In genomic region chrX:165326939-165327698, GRCm38 (mm10) we compare ENCODE assay signal across 10 mouse cellular contexts. TPM values are rescaled to one million over a fixed set of nuclear protein-coding genes. Genes with fewer than 3 reads are reported as not detected.
DNase-seq lines count a peak whose midpoint lies in the region; ATAC-seq and TF ChIP-seq lines count a peak whose summit lies in the region.
"Had no signal": no experiment of that assay in that cellular context is flagged by ENCODE, and none has a peak within 500 bp of the region (broad histone marks: within the 10 kb centered on the region; RNA-seq: fewer than 3 reads in every experiment).

TSS of gene Glra2 (minus strand) at chrX:165327393.

- 19% methylated on average over 12 of the region's 12 CpGs for WGBS in forebrain, embryonic 10.5 days
- WGBS in kidney, postnatal 0 days, result 21% methylated on average over 12 of the region's 12 CpGs
- 16% methylated on average over 12 of the region's 12 CpGs for WGBS in midbrain, embryonic 13.5 days

- intact Hi-C loops in left cerebral cortex, adult 2 months (cut with DNase I), result loop anchor here (2.0 to 5.0 kb wide), 3 partner anchors 135 to 820 kb away; no protein-coding TSS in a partner anchor

- peak; percentile 10 to 11 for DNase-seq in left cerebral cortex, adult 2 months (ENCODE audit: extremely low spot score in 1 of 2, low spot score in 2 of 2)
- no peak for DNase-seq in left cerebral cortex, adult 9 months (ENCODE audit: low spot score in 2 of 2)
- DNase-seq in adrenal gland, postnatal 36 days, result peak; percentile 6 to 25
- DNase-seq in forebrain, embryonic 10.5 days (ENCODE audit: extremely low spot score, low spot score), result peak; percentile 25
- DNase-seq in kidney, postnatal 0 days (ENCODE audit: low spot score), result peak; percentile 65
- no peak for DNase-seq in spleen, postnatal 14 days (ENCODE audit: low spot score in 2 of 2)

- H3K4me1 ChIP-seq in forebrain, embryonic 10.5 days, result no peaks in the 10 kb centered on the region
- H3K4me1 ChIP-seq in kidney, postnatal 0 days (replicated peaks; ENCODE audit: insufficient read depth, low read length), result no peaks in the 10 kb centered on the region
- H3K4me1 ChIP-seq in midbrain, embryonic 13.5 days (replicated peaks), result no peaks in the 10 kb centered on the region

- H3K9ac ChIP-seq in kidney, postnatal 0 days (ENCODE audit: low read depth, low read length), result no peak within 1 kb of the TSS
- peak within 1 kb of the TSS; percentile 39 for H3K9ac ChIP-seq in midbrain, embryonic 13.5 days (replicated peaks)

- H3K27ac ChIP-seq in left cerebral cortex, adult 2 months, result no peak within 1 kb of the TSS
- H3K27ac ChIP-seq in forebrain, embryonic 10.5 days, result no peak within 1 kb of the TSS
- no peak within 1 kb of the TSS for H3K27ac ChIP-seq in kidney, postnatal 0 days
- H3K27ac ChIP-seq in midbrain, embryonic 13.5 days, result peak within 1 kb of the TSS; percentile 35

- peak within 1 kb of the TSS; percentile 30 for H3K4me2 ChIP-seq in kidney, postnatal 0 days (ENCODE audit: low read length)
- peak within 1 kb of the TSS; percentile 56 for H3K4me2 ChIP-seq in midbrain, embryonic 13.5 days (replicated peaks)

- peaks cover 20% of the 10 kb centered on the region for H3K27me3 ChIP-seq in forebrain, embryonic 10.5 days (ENCODE audit: poor library complexity, severe bottlenecking)
- no peaks in the 10 kb centered on the region for H3K27me3 ChIP-seq in kidney, postnatal 0 days (ENCODE audit: insufficient read depth, low read length)
- no peaks in the 10 kb centered on the region for H3K27me3 ChIP-seq in midbrain, embryonic 13.5 days

- H3K4me3 ChIP-seq in left cerebral cortex, adult 2 months, result peak within 1 kb of the TSS; percentile 41
- H3K4me3 ChIP-seq in forebrain, embryonic 10.5 days, result peak within 1 kb of the TSS; percentile 39
- H3K4me3 ChIP-seq in kidney, postnatal 0 days (replicated peaks; ENCODE audit: low read depth, low read length), result no peak within 1 kb of the TSS
- H3K4me3 ChIP-seq in midbrain, embryonic 13.5 days (replicated peaks), result peak within 1 kb of the TSS; percentile 35
- H3K4me3 ChIP-seq: erythroblast, embryonic 14.5 days had no signal

- H3K9me3 ChIP-seq in forebrain, embryonic 10.5 days, result no peaks in the 10 kb centered on the region
- no peaks in the 10 kb centered on the region for H3K9me3 ChIP-seq in kidney, postnatal 0 days (replicated peaks; ENCODE audit: low read length)
- no peaks in the 10 kb centered on the region for H3K9me3 ChIP-seq in midbrain, embryonic 13.5 days

- TF ChIP-seq CTCF in left cerebral cortex, adult 2 months (IDR thresholded peaks at IDR 0.05), result no peak
- no peak for TF ChIP-seq CTCF in kidney, postnatal 0 days (IDR thresholded peaks at IDR 0.05; ENCODE audit: low read depth)

- no peaks in the 10 kb centered on the region for H3K36me3 ChIP-seq in forebrain, embryonic 10.5 days (replicated peaks)
- H3K36me3 ChIP-seq in kidney, postnatal 0 days (ENCODE audit: insufficient read depth, low read length), result no peaks in the 10 kb centered on the region
- no peaks in the 10 kb centered on the region for H3K36me3 ChIP-seq in midbrain, embryonic 13.5 days

- no peak for ATAC-seq in kidney, postnatal 0 days (replicated peaks; ENCODE audit: low FRiP score, low read depth)
- peak; percentile 80 for ATAC-seq in midbrain, embryonic 13.5 days
- ATAC-seq in erythroid progenitor cell, adult 5-6 weeks (replicated peaks; ENCODE audit: low FRiP score, poor library complexity, severe bottlenecking), result no peak

RNA-seq across cellular contexts. Expression of gene Glra2, which starts in this region (rescaled TPM):
- total RNA-seq in left cerebral cortex, adult 2 months (2021), result 10 to 100 TPM in 1 of 2 experiments, 1 to 10 TPM in 1; 9.6 to 10.6 TPM
- not detected for total RNA-seq in adrenal gland, postnatal 36 days (2021)
- polyA plus RNA-seq in forebrain, embryonic 10.5 days (2016; fragmentation: Nextera tagmentation; extraction: Ambion mirVana), result 0.07 TPM in 1 of 2 replicates, not detected in the other
- polyA plus RNA-seq in kidney, postnatal 0 days (2015; fragmentation: Nextera tagmentation; extraction: Ambion mirVana), result not detected in 2 replicates
- 17.6 and 22.9 TPM in 2 replicates for polyA plus RNA-seq in midbrain, embryonic 13.5 days (2015; fragmentation: Nextera tagmentation; extraction: Ambion mirVana)
- total RNA-seq in erythroid progenitor cell, adult 5-6 weeks (2015; ENCODE audit: low replicate concordance), result not detected in 2 replicates
- not detected in 2 replicates for total RNA-seq in erythroid progenitor cell, adult 5-6 weeks (2017; ENCODE audit: low replicate concordance)
- polyA plus RNA-seq: erythroblast, embryonic 14.5 days; small intestine, adult 2 months had no signal

Comparison
In these comparisons a context has a peak if more than half of its experiments do, and no peak if none do; other contexts are left out.
1. RNA of gene Glra2 (total RNA-seq): 9.6 to 10.6 TPM in left cerebral cortex, adult 2 months; not detected in adrenal gland, postnatal 36 days and not detected in erythroid progenitor cell, adult 5-6 weeks; every median in the first group is over 10 times any median in the second.
2. RNA of gene Glra2 (polyA plus RNA-seq): 17.6 to 22.9 TPM in midbrain, embryonic 13.5 days; 0.07 TPM in forebrain, embryonic 10.5 days and not detected in kidney, postnatal 0 days; every median in the first group is over 10 times any median in the second.
3. DNase-seq: peak in left cerebral cortex, adult 2 months (2 of 2); none in left cerebral cortex, adult 9 months (0 of 2) and spleen, postnatal 14 days (0 of 2).
4. Peak in DNase-seq in adrenal gland, postnatal 36 days; RNA of the gene not detected or under 1 TPM.
5. Peak in DNase-seq and H3K4me3 ChIP-seq in forebrain, embryonic 10.5 days; RNA of the gene not detected or under 1 TPM.
6. Peak in DNase-seq and H3K4me2 ChIP-seq in kidney, postnatal 0 days; RNA of the gene not detected or under 1 TPM.